Mouse (Mus musculus) stomach, postnatal 0 days (tissue): ENCODE results near the gene Mrps7. TPM values are rescaled to one million over a fixed set of nuclear protein-coding genes. Genes with fewer than 3 reads are reported as not detected.

ENCODE experiments used
- ATAC-seq: fragments of 200-750 bp; cut with Nextera tagmentation; 2 replicates; pipeline ENCODE4 v1.8.0; 2017; ENCODE audit not compliant: low FRiP score, low TSS enrichment
- DNase-seq: peaks from one replicate; pipeline ENCODE4 v3.0.0-alpha.2; 2016; ENCODE audit warnings: low spot score
- H3K27ac ChIP-seq: fragments of 300-500 bp; sonication (generic); replicated peaks from 2 replicates; pipeline ENCODE4 v1.5.1; 2014; ENCODE audit warnings: mild to moderate bottlenecking, control low read depth
- H3K27me3 ChIP-seq: fragments of 300-500 bp; sonication (generic); 2 replicates; pipeline ENCODE4 v1.6.1; 2014; ENCODE audit warnings: low read length; ENCODE audit not compliant: control insufficient read depth, insufficient read depth
- H3K36me3 ChIP-seq: fragments of 300-500 bp; sonication (generic); 2 replicates; pipeline ENCODE4 v1.6.1; 2014; ENCODE audit warnings: low read length, mixed read lengths; ENCODE audit not compliant: control insufficient read depth, insufficient read depth
- H3K4me1 ChIP-seq: fragments of 300-500 bp; sonication (generic); replicated peaks from 2 replicates; pipeline ENCODE4 v1.6.1; 2014; ENCODE audit warnings: antibody characterized with exemption; ENCODE audit not compliant: control insufficient read depth, insufficient read depth
- H3K4me2 ChIP-seq: fragments of 300-500 bp; sonication (generic); replicated peaks from 2 replicates; pipeline ENCODE4 v1.6.1; 2014; ENCODE audit warnings: low read depth, mild to moderate bottlenecking, control low read depth, moderate library complexity
- H3K4me3 ChIP-seq: fragments of 300-500 bp; sonication (generic); 2 replicates; pipeline ENCODE4 v1.5.1; 2014; ENCODE audit warnings: low read depth, low read length, control low read depth
- H3K9ac ChIP-seq: fragments of 300-500 bp; sonication (generic); 2 replicates; pipeline ENCODE4 v1.6.1; 2014; ENCODE audit warnings: mild to moderate bottlenecking, low read length, control low read depth, mixed read lengths
- H3K9me3 ChIP-seq: fragments of 300-500 bp; sonication (generic); 2 replicates; pipeline ENCODE4 v1.6.1; 2016; ENCODE audit warnings: low read length; ENCODE audit not compliant: control insufficient read depth
- CTCF ChIP-seq: IDR thresholded peaks from 2 replicates; pipeline ENCODE4 v1.5.1; 2016; ENCODE audit warnings: antibody characterized with exemption, low read depth, mild to moderate bottlenecking, moderate library complexity
- EP300 ChIP-seq: optimal IDR thresholded peaks from 2 replicates; pipeline ENCODE3; 2016; ENCODE audit warnings: antibody characterized with exemption
- WGBS: fragments of 180-500 bp; shearing (Covaris S2); extraction: QIAGEN DNeasy Blood & Tissue Kit; methylation state at CpG from one replicate; pipeline ENCODE4 v1.1.7; 2014; 5-methylcytosine and 5-hydroxymethylcytosine counted together
- polyA plus RNA-seq: library from polyadenylated mRNA; unstranded; fragments of >200 nt; fragmentation: Nextera tagmentation; extraction: Ambion mirVana; gene quantifications from 2 replicates; pipeline ENCODE4 v1.2.1, GENCODE M21; 2015

Mrps7 gene
- polyA plus RNA-seq, 1 experiment from 2014 or later = 58.4 TPM

DNA sequence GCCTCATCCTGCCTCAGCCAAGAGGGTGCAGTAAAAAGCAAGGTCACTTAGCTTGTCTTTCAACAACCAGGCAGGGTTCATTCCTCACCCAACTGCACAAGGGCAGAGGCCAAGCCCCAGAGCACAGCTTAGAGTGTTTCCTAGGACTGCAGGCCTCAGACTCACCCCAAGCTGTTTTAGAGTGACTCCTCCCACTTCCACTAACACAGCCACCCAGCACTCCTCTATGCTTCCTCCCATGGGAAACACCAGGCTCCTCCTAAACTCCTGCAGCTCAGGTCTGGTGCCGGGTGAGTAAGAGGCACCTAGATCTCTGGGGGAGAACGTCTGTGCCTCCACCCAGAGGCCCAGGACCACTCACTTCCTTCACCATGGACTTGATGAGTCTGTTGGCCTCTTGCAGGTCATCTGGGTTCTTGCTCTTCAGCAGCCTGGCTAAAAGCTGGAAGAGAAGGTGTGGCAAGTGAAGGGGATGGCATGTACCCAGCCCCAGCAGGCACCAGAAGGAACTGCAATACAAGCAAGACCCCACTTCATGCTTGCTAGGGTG, 13.1 kb upstream of the Mrps7 start:
- Histone ChIP-seq H3K4me1 (no peaks in the 10 kb centered on the region), H3K36me3 (peaks cover 55% of the 10 kb centered on the region), H3K9ac (no peak overlapping the region), H3K4me3 (no peak overlapping the region), H3K4me2 (no peak overlapping the region), H3K9me3 (no peaks in the 10 kb centered on the region), H3K27ac (no peak overlapping the region), H3K27me3 (no peaks in the 10 kb centered on the region)
- TF ChIP-seq EP300 = no peak
- TF ChIP-seq CTCF = no peak
- 85% methylated on average over 2 of the region's 2 CpGs for WGBS
- ATAC-seq (no peak), DNase-seq (no peak)

DNA sequence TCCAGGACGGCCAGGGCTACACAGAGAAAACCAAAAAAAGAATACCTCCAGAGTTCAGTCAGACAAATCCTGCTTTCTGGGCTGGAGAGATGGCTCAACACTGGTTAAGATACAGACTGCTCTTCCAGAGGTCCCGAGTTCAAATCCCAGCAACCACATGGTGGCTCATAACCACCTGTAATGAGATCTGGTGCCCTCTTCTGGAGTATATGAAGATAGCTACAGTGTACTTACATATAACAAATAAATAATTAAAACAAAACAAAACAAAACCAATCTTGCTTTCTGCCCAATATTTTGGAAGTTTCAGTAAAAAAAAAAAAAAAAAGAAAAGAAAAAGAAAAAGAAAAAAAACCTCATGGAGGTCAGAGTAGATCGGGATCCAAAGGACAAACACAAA, 8.5 kb upstream of the Mrps7 start:
- TF ChIP-seq CTCF (peak; percentile 29; the same call in 1 of the 2 replicates), EP300 (no peak)
- ATAC-seq (no peak), DNase-seq (no peak)
- Histone ChIP-seq H3K9ac (no peak overlapping the region), H3K9me3 (no peaks in the 10 kb centered on the region), H3K36me3 (peaks cover 27% of the 10 kb centered on the region), H3K4me1 (no peaks in the 10 kb centered on the region), H3K27me3 (no peaks in the 10 kb centered on the region), H3K4me2 (no peak overlapping the region), H3K4me3 (no peak overlapping the region), H3K27ac (no peak overlapping the region)
- 95% methylated on average over 3 of the region's 3 CpGs for WGBS

DNA sequence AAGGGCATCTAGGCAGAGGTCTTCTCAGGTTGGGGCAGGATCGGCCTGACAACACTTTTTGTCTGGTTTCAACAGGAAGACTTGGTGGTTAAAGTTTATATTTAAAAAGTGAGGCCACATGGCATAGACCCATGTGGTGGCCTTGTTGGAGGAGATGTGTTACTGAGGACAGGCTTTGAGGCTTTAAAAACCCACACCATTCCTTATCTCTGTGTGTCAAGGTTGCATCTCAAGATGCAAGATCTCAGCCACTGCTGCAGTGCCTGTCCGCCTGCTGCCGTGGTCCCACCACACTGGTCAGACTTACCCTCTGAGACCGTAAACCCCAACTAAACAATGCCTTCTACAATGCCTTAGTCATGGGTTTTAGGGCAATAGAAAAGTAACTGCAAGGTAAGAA, 5.4 kb upstream of the Mrps7 start:
- TF ChIP-seq CTCF = no peak
- TF ChIP-seq EP300 = no peak
- Histone ChIP-seq H3K4me1 (no peaks in the 10 kb centered on the region), H3K9ac (no peak overlapping the region), H3K36me3 (peaks cover 16% of the 10 kb centered on the region), H3K9me3 (no peaks in the 10 kb centered on the region), H3K27me3 (no peaks in the 10 kb centered on the region), H3K27ac (no peak overlapping the region), H3K4me3 (no peak overlapping the region), H3K4me2 (no peak overlapping the region)
- WGBS = 94% methylated on average over 4 of the region's 4 CpGs
- DNase-seq (no peak), ATAC-seq (no peak)

DNA sequence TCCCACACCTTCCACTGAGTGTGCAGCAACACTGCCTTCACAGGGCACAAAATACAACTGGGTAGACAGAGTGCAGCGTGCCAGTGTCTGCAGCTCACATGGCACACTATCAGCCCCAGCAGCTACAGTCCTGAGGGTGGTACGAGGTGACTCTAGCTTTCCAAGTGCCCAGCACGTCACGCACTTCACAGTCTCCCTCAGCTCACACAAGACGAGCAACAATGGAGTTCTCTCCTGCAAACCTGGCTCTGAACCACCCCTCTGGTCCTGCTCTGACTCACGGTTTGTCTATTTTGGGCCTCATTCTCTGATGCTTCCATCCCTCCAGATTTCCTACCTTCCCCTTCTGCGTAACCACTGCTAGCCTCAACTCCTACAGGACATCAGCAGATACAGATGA, 4.0 kb upstream of the Mrps7 start:
- WGBS = 87% methylated on average over 7 of the region's 7 CpGs
- Histone ChIP-seq H3K4me2 (no peak overlapping the region), H3K36me3 (peaks cover 7% of the 10 kb centered on the region; the same call in 1 of the 2 replicates), H3K27ac (no peak overlapping the region), H3K9me3 (no peaks in the 10 kb centered on the region), H3K4me1 (no peaks in the 10 kb centered on the region), H3K9ac (no peak overlapping the region), H3K27me3 (no peaks in the 10 kb centered on the region), H3K4me3 (no peak overlapping the region)
- TF ChIP-seq CTCF = no peak
- TF ChIP-seq EP300 = no peak
- DNase-seq = no peak
- ATAC-seq = no peak

DNA sequence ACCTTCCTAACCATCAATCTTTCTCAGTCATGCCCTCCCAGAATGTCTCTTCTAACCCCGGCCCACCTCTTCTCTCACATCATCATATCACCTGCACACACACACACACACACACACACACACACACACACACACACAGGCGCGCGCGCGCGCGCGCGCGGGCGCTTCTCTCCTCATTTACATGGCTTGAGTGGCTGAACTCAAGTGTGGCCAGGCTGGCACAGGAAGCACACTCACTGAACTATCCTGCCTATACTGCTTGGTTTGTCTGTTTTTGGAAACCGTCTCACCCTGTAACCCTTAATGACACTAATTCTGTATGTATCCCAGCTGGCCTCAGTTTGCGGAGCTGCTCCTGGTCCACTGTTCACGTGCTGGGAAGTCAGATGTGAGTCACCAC, 3.0 kb upstream of the Mrps7 start:
- no peak overlapping the region for H3K9ac ChIP-seq
- WGBS = 85% methylated on average over 15 of the region's 15 CpGs
- no peak overlapping the region for H3K4me2 ChIP-seq
- no peaks in the 10 kb centered on the region for H3K4me1 ChIP-seq
- H3K9me3 ChIP-seq = no peaks in the 10 kb centered on the region
- ATAC-seq (no peak), DNase-seq (no peak)
- H3K4me3 ChIP-seq = no peak overlapping the region
- peaks cover 6% of the 10 kb centered on the region; the same call in 1 of the 2 replicates for H3K36me3 ChIP-seq
- H3K27ac ChIP-seq = no peak overlapping the region
- TF ChIP-seq CTCF = no peak
- TF ChIP-seq EP300 = no peak
- H3K27me3 ChIP-seq = no peaks in the 10 kb centered on the region

DNA sequence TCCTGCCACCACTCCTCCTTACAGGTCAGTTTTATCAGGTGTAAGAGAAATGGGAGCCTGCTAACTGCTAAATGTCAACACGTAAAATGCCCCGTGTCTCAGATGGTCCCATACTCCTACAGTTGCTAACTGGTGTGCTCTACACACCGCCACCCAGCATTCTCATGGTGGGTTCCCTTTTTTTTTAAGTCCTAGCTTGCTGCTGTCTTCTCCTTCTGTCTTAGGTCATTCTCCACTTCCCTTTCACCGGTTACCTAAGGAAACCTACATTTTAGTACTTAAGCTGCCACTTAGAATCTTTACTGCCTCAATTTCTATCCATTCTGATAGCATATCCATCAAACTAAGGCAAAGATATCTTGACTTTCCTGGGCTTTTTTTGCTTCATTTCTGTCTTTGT, 2.6 kb upstream of the Mrps7 start:
- 91% methylated on average over 4 of the region's 4 CpGs for WGBS
- ATAC-seq = no peak
- Histone ChIP-seq H3K9me3 (no peaks in the 10 kb centered on the region), H3K4me2 (no peak overlapping the region), H3K27me3 (no peaks in the 10 kb centered on the region), H3K36me3 (peaks cover 6% of the 10 kb centered on the region; the same call in 1 of the 2 replicates), H3K9ac (no peak overlapping the region), H3K4me1 (no peaks in the 10 kb centered on the region), H3K4me3 (no peak overlapping the region), H3K27ac (no peak overlapping the region)
- DNase-seq = no peak
- TF ChIP-seq CTCF (no peak), EP300 (no peak)
